Mouse (Mus musculus) duodenum, adult 2 months (tissue): ENCODE data around the gene Asns. TPM values are rescaled to one million over a fixed set of nuclear protein-coding genes. Genes with fewer than 3 reads are reported as not detected.

Source experiments
- polyA plus RNA-seq: library from polyadenylated mRNA; depleted of rRNA; stranded (reverse); fragments of >200 nt; gene quantifications from 2 replicates; pipeline ENCODE4 v1.2.3, GENCODE M21; 2012; ENCODE audit warnings: low replicate concordance; rRNA removed

Gene Asns
- polyA plus RNA-seq = 7.6 and 12.5 TPM in 2 replicates

GRCm38 (mm10) chr6:7692884-7693585 is at the start of gene Asns:
TSS of gene Asns (minus strand) at chr6:7693254.

Other genes with a start within 250 kb of the Asns start
- 1.2 and 2.6 TPM in 2 replicates for gene Tac1, start 138.4 kb downstream of the Asns start, polyA plus RNA-seq
- gene C1galt1, start 151.6 kb upstream of the Asns start, polyA plus RNA-seq = 1.3 and 1.7 TPM in 2 replicates